Mouse (Mus musculus) testis, adult 2 months (tissue): ENCODE measurements around the gene Fam43b. TPM values are rescaled to one million over a fixed set of nuclear protein-coding genes. Genes with fewer than 3 reads are reported as not detected.

Source experiments
- H3K27ac ChIP-seq: fragments of 200-500 bp; 2 replicates; pipeline ENCODE4 v1.5.1; 2012; ENCODE audit warnings: low read depth, low read length; ENCODE audit not compliant: control insufficient read depth, insufficient read depth
- H3K27me3 ChIP-seq: fragments of 200-500 bp; 2 replicates; pipeline ENCODE4 v1.6.1; 2012; ENCODE audit warnings: mild to moderate bottlenecking, low read length, moderate library complexity; ENCODE audit not compliant: control insufficient read depth, insufficient read depth
- H3K36me3 ChIP-seq: fragments of 200-500 bp; 2 replicates; pipeline ENCODE4 v1.6.1; 2012; ENCODE audit warnings: mild to moderate bottlenecking, low read length; ENCODE audit not compliant: control insufficient read depth, insufficient read depth
- H3K4me1 ChIP-seq: fragments of 200-500 bp; 2 replicates; pipeline ENCODE4 v1.6.1; 2012; ENCODE audit warnings: low read length; ENCODE audit not compliant: control insufficient read depth, insufficient read depth
- H3K4me3 ChIP-seq: fragments of 200-500 bp; 2 replicates; pipeline ENCODE4 v1.5.1; 2012; ENCODE audit warnings: low read depth, mild to moderate bottlenecking, low read length, moderate library complexity, mixed read lengths; ENCODE audit not compliant: control insufficient read depth
- CTCF ChIP-seq: fragments of 200-500 bp; IDR thresholded peaks from 2 replicates; pipeline ENCODE4 v1.5.1; 2012; ENCODE audit warnings: low read depth, mild to moderate bottlenecking, inconsistent platforms, low read length, moderate library complexity; ENCODE audit not compliant: control insufficient read depth, insufficient read depth, insufficient replicate concordance
- POLR2A ChIP-seq: fragments of 200-500 bp; IDR thresholded peaks from 2 replicates; pipeline ENCODE4 v1.6.1; 2012; ENCODE audit warnings: low read depth, mild to moderate bottlenecking, inconsistent platforms, low read length, moderate library complexity; ENCODE audit not compliant: control insufficient read depth
- polyA plus RNA-seq: library from polyadenylated mRNA; depleted of rRNA; stranded (reverse); fragments of >200 nt; gene quantifications from 2 replicates; pipeline ENCODE4 v1.2.3, GENCODE M21; 2012

Gene Fam43b
- polyA plus RNA-seq, 1 experiment, result not detected

DNA sequence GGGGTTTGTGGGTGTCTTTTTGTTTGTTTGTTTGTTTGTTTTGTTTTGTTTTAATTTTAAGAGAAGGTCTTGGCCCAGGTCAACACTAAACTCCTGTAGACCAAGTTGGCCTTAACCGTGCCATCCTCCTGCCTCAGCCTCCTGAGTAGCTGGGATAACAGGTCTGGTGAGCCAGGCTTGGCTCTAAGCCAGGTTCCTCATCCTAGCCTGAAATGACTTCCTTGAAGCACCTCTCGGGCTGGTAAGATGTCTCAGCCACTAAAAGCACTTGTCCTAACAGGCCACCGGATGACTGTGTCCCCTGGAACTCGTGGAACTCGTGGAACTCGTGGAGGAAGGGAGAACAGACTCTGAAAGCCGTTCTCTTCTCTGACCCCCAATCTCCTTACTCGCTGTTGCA, 40.2 kb downstream of the Fam43b start:
- Histone ChIP-seq H3K4me3 (no peak overlapping the region), H3K36me3 (no peaks in the 10 kb centered on the region), H3K27ac (no peak overlapping the region), H3K4me1 (no peaks in the 10 kb centered on the region), H3K27me3 (no peaks in the 10 kb centered on the region)
- TF ChIP-seq CTCF (no peak), POLR2A (no peak)

DNA sequence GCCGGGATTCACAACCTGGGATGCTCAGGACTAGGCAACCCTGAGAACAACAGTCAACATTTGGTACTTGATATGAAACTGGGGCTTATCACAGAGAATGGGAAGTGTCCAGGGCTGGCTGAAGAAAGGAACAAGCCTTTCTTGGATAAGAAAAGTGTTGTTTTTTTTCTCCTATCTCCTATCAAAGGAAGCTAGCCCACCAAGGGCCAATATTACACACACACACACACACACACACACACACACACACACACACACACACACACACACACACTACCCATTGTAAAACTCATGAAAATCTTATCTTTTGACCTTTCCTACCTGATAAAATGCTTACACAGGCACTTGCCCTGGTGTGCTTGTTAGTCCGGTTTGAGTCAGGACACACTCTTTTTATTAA, 40.8 kb downstream of the Fam43b start:
- no peak for TF ChIP-seq CTCF
- TF ChIP-seq POLR2A, result no peak
- no peaks in the 10 kb centered on the region for H3K4me1 ChIP-seq
- H3K4me3 ChIP-seq, result no peak overlapping the region
- no peak overlapping the region for H3K27ac ChIP-seq
- no peaks in the 10 kb centered on the region for H3K36me3 ChIP-seq
- H3K27me3 ChIP-seq, result no peaks in the 10 kb centered on the region

GRCm38 (mm10) chr4:138353438-138354171, 42.7 kb downstream of the Fam43b start:
- Histone ChIP-seq H3K36me3 (no peaks in the 10 kb centered on the region), H3K4me1 (no peaks in the 10 kb centered on the region), H3K27ac (no peak overlapping the region), H3K27me3 (no peaks in the 10 kb centered on the region), H3K4me3 (no peak overlapping the region)
- TF ChIP-seq POLR2A, result no peak
- TF ChIP-seq CTCF, result no peak

DNA sequence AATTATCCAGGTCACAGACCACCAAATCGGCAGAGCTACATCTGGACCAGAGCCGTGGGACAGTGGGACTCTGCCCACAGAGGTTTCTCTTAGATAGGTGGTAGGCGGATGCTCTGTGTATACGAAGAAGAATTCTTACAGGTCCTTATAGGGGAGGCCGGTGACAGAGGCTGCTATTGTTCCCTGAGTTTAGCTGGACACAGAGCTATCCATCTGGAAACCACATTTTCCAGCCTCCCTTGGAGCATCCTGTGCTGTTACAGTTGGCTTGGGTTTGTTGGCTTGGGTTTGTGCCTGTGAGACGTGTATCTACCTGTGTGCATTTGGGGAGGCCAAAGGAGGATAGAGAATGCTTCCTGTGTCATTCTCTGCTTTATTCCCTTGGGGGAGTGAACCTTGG, 43.6 kb downstream of the Fam43b start:
- no peak overlapping the region for H3K4me3 ChIP-seq
- H3K27me3 ChIP-seq, result no peaks in the 10 kb centered on the region
- H3K36me3 ChIP-seq, result no peaks in the 10 kb centered on the region
- no peaks in the 10 kb centered on the region for H3K4me1 ChIP-seq
- no peak for TF ChIP-seq CTCF
- no peak for TF ChIP-seq POLR2A
- no peak overlapping the region for H3K27ac ChIP-seq

DNA sequence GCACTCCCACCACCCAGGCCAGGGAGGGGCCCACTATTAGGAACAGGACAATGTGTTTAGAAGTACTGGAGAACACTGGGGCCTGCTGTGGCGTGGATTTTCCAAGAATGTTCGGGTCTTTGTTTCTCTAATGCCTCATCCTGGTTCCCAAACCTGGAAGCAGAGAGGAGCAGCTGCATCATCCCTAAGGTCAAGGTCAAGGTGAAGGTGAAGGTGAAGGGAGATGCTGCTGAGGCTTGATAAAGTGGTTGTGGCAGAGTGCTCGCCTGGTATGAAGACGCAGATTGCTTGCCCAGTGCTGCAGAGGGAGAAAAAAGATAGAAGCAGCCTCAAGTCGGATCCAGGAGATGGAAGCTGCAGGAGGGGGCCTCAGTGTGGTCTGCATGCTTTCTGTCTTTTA, 44.5 kb downstream of the Fam43b start:
- no peak overlapping the region for H3K4me3 ChIP-seq
- no peaks in the 10 kb centered on the region for H3K4me1 ChIP-seq
- H3K27ac ChIP-seq, result no peak overlapping the region
- TF ChIP-seq POLR2A (no peak), CTCF (no peak)
- H3K27me3 ChIP-seq, result no peaks in the 10 kb centered on the region
- no peaks in the 10 kb centered on the region for H3K36me3 ChIP-seq

DNA sequence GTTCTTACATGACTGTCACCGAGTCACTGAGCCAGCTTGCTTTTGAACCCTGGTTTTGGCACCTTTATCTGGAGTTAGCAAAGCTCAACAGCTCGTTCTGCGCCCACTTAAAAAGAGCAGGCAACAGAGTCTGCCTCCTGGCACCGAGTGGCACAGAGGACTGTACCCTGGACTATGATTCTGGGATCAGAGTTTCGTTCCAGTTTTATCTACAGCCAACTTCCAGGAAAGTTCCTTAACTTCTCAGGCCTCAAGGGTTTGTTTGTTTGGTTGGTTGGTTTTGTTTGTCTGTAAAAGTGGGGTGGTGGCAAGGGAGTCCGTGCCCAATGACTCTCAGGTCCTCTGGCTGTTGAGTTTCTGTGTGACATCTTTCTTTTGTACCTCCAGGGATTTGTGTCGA, 47.6 kb downstream of the Fam43b start:
- Histone ChIP-seq H3K27me3 (no peaks in the 10 kb centered on the region), H3K36me3 (no peaks in the 10 kb centered on the region), H3K27ac (no peak overlapping the region; the same call in 1 of the 2 replicates), H3K4me1 (no peaks in the 10 kb centered on the region), H3K4me3 (no peak overlapping the region)
- TF ChIP-seq CTCF, result no peak
- no peak for TF ChIP-seq POLR2A

- Histone ChIP-seq H3K4me3 (no peak overlapping the region), H3K27ac (no peak overlapping the region), H3K4me1 (no peaks in the 10 kb centered on the region), H3K27me3 (no peaks in the 10 kb centered on the region), H3K36me3 (no peaks in the 10 kb centered on the region)
- TF ChIP-seq POLR2A, result no peak
- TF ChIP-seq CTCF, result no peak
Measured at GRCm38 (mm10) chr4:138347280-138347679, 49.0 kb downstream of the Fam43b start.
